Mouse (Mus musculus): ENCODE measurements around the gene Hps5.

- TF ChIP-seq CTCF (IDR thresholded peaks at IDR 0.05; ENCODE audit: low read depth): no peak
- TF ChIP-seq EP300 (IDR thresholded peaks at IDR 0.05; ENCODE audit: low read depth): no peak
Observed at GRCm38 (mm10) chr7:46734983-46735382, 60.9 kb downstream of the Hps5 start.

Data from heart, postnatal 0 days (tissue).